Mouse (Mus musculus) liver, embryonic 14.5 days (tissue): ENCODE measurements around the gene Gimap5.

Source experiments
- CTCF ChIP-seq: IDR thresholded peaks from 2 replicates; pipeline ENCODE4 v1.5.1; 2016; ENCODE audit warnings: antibody characterized with exemption, low read depth, control low read depth
- EP300 ChIP-seq: IDR thresholded peaks from 2 replicates; pipeline ENCODE4 v1.6.1; 2016; ENCODE audit warnings: antibody characterized with exemption, low read depth

DNA sequence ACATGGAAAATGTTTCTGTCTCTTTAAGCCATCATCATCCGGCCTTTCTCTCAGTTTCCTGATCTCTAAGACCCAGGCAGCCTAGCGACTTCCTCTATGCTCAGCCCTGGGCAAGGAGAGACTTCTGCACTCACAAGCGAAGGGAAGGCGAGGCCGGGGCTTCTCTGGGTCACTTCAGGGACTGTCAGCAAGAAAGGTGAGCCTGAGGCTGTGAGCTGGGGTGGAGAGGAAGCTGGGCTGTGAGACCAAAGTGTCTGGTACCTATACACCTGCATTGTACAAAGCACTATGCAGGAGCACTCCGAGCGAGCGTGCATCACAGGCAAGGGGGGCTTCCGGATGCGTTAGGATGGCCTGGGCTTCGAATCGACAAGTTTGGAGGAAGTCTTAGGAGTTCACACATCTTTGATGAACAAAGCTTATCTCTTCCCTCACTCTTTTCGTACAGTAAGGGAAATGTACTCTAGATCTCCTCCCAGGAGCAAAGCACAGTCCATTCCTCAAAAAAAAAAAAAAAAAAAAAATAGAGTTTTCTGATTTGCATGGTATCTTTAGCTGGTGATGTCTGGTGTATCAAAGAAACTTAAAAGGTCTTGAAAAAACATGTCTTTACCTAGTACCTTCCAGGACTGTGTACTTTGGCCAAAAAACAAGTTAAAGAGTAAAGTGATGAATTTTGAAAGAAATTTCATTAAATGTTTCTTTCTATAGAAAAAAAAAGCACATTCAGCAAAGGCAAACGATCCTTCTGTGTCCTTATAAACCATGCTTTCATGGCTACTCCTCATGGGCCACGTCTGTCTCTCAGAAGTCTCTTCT lies 6.8 kb upstream of the Gimap5 start, which contains the start of gene Gimap1:
- TF ChIP-seq CTCF (no peak), EP300 (no peak)
